Mouse (Mus musculus): ENCODE measurements around the gene Dcp1b.

DNA sequence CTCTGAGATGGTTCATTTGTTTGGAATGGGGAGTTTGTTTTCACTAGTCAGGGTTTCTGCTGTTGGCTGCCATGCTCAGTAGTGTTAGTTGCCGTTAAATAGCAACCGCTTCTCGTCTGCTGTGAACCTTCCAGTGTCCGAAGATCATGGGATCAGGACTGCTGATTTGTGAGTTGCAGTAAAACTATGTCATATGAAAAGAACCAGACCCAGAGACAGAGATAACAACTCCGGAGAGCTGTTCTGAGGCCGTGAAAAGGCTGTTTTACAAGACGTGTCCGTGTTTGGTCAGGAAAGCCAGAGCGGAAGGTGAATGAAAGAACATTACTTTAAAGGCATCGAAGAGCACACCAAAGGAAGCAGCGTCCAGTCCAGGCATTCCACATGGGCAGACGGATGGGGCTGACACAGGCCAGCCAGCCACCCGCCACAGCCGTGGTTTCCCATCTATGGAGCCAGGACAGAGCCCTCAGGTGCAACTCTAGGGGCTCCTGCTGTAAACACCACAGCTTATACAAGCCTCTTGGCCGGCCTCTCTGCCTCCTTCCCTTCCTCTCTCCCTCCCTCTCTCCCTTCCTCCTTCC, 18.6 kb downstream of the Dcp1b start:
- no peak for TF ChIP-seq EP300 (IDR thresholded peaks at IDR 0.05; ENCODE audit: insufficient read depth, low read depth, low read length)
- no peak for TF ChIP-seq CTCF (IDR thresholded peaks at IDR 0.05; ENCODE audit: low read depth, low read length)
